Mouse (Mus musculus) olfactory bulb, adult 2 months (tissue): ENCODE measurements at regions not wholly inside any gene's neighbourhood (a gene's known extent, or its start where the extent isn't known, plus 50 kb on each side); places are given as distances from the start of the nearest gene placed in this dataset.

Source experiments
- CTCF ChIP-seq: fragments of 200-500 bp; IDR thresholded peaks from 2 replicates; pipeline ENCODE4 v1.5.1; 2012; ENCODE audit warnings: low read depth, mild to moderate bottlenecking, low read length, moderate library complexity; ENCODE audit not compliant: insufficient read depth
- POLR2A ChIP-seq: fragments of 200-500 bp; IDR thresholded peaks from 2 replicates; pipeline ENCODE4 v1.6.1; 2012; ENCODE audit warnings: mild to moderate bottlenecking, low read depth, low read length, moderate library complexity; ENCODE audit not compliant: insufficient read depth

GRCm38 (mm10) chr5:64419395-64419794 is 263.3 kb downstream of the Tbc1d1 start:
- TF ChIP-seq CTCF (no peak), POLR2A (no peak)
